Mouse (Mus musculus): Measurements from ENCODE around the gene Tysnd1. TPM values are rescaled to one million over a fixed set of nuclear protein-coding genes. Genes with fewer than 3 reads are reported as not detected.

Tysnd1 gene
- total and polyA plus RNA-seq, 3 experiments: 72.7 to 119 TPM; not detected in 1

GRCm38 (mm10) chr10:61654105-61654504 is 41.2 kb upstream of the Tysnd1 start (continued):
- TF ChIP-seq USF2 (IDR thresholded peaks at IDR 0.05; ENCODE audit: borderline replicate concordance in 1 of 2, insufficient read depth in 1 of 2, low read depth in 1 of 2, low read length in 2 of 2): no peak

DNA sequence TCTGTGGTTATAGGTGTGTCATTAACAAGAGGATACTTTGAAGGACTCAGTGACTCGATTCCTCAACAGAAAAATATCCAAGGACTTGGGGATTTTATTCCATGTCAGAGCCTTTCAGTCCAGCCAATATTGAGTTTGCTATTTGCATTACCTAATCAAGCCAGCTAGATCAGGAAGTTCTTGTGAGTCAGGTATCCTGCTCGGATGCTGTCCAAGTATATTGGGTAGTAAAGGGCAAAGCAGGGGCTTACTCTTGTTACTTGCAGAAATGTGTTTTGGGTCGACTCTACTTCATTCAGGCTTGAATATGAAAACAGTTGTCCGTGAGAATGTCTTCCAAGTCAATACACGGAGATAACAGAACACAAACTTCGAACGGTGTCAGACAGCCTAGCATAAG is 40.6 kb upstream of the Tysnd1 start:
- no peak overlapping the region for H3K9ac ChIP-seq (ENCODE audit: control insufficient read depth, low read depth, low read length, poor library complexity, severe bottlenecking)
- H3K4me3 ChIP-seq (ENCODE audit: control insufficient read depth in 1 of 2, insufficient read depth in 1 of 2, low read depth in 2 of 2, low read length in 2 of 2): no peak overlapping the region
- no peaks in the 10 kb centered on the region for H3K27me3 ChIP-seq (ENCODE audit: control insufficient read depth in 1 of 2, insufficient read depth in 2 of 2, low read length in 2 of 2)
- no peak for DNase-seq (ENCODE audit: low read depth, low spot score)
- no peaks in the 10 kb centered on the region for H3K9me3 ChIP-seq (replicated peaks; ENCODE audit: insufficient read depth, low read length)
- H3K79me2 ChIP-seq (ENCODE audit: control insufficient read depth, insufficient read depth, low read length, poor library complexity): peaks cover 11% of the 10 kb centered on the region
- no peaks in the 10 kb centered on the region; a peak in 1 of 4 replicates for H3K4me1 ChIP-seq (ENCODE audit: control insufficient read depth in 1 of 2, insufficient read depth in 2 of 2, low read length in 2 of 2)
- peaks cover 8 to 10% of the 10 kb centered on the region in 2 experiments for H3K36me3 ChIP-seq (ENCODE audit: control insufficient read depth in 1 of 2, insufficient read depth in 2 of 2, low read length in 2 of 2)
- TF ChIP-seq MYB (IDR thresholded peaks at IDR 0.05; ENCODE audit: low read depth, low read length): no peak
- TF ChIP-seq ETS1 (IDR thresholded peaks at IDR 0.05; ENCODE audit: low read depth, low read length): no peak
- no peak overlapping the region for H3K27ac ChIP-seq (ENCODE audit: control insufficient read depth, low read depth, low read length)

GRCm38 (mm10) chr10:61655188-61655587 is 40.1 kb upstream of the Tysnd1 start:
- DNase-seq (ENCODE audit: low read depth, low spot score): no peak
- H3K27ac ChIP-seq (ENCODE audit: control insufficient read depth, low read depth, low read length): no peak overlapping the region
- no peak overlapping the region for H3K9ac ChIP-seq (ENCODE audit: control insufficient read depth, low read depth, low read length, poor library complexity, severe bottlenecking)
- H3K4me1 ChIP-seq (ENCODE audit: control insufficient read depth in 1 of 2, insufficient read depth in 2 of 2, low read length in 2 of 2): no peaks in the 10 kb centered on the region
- peaks cover 8% of the 10 kb centered on the region for H3K79me2 ChIP-seq (ENCODE audit: control insufficient read depth, insufficient read depth, low read length, poor library complexity)
- H3K36me3 ChIP-seq (ENCODE audit: control insufficient read depth in 1 of 2, insufficient read depth in 2 of 2, low read length in 2 of 2): peaks cover 4 to 10% of the 10 kb centered on the region in 2 experiments
- no peaks in the 10 kb centered on the region for H3K27me3 ChIP-seq (ENCODE audit: control insufficient read depth in 1 of 2, insufficient read depth in 2 of 2, low read length in 2 of 2)
- TF ChIP-seq MXI1 (IDR thresholded peaks at IDR 0.05; ENCODE audit: low read depth, low read length) (no peak), MAX (IDR thresholded peaks at IDR 0.05; ENCODE audit: low read length) (no peak), HCFC1 (IDR thresholded peaks at IDR 0.05; ENCODE audit: low read depth, low read length) (no peak), MYB (IDR thresholded peaks at IDR 0.05; ENCODE audit: low read depth, low read length) (no peak), CHD2 (IDR thresholded peaks at IDR 0.05; ENCODE audit: low read length) (no peak), MAFK (IDR thresholded peaks at IDR 0.05; ENCODE audit: borderline replicate concordance, low read depth, low read length) (no peak), USF1 (IDR thresholded peaks at IDR 0.05; ENCODE audit: low read depth, low read length) (no peak), TAL1 (IDR thresholded peaks at IDR 0.05; ENCODE audit: low read length) (no peak), CHD1 (IDR thresholded peaks at IDR 0.05; ENCODE audit: low read depth, low read length) (no peak)
- no peaks in the 10 kb centered on the region for H3K9me3 ChIP-seq (replicated peaks; ENCODE audit: insufficient read depth, low read length)
- no peak overlapping the region for H3K4me3 ChIP-seq (ENCODE audit: control insufficient read depth in 1 of 2, insufficient read depth in 1 of 2, low read depth in 2 of 2, low read length in 2 of 2)
